Mouse (Mus musculus): ENCODE results near the gene Ddx54.

DNA sequence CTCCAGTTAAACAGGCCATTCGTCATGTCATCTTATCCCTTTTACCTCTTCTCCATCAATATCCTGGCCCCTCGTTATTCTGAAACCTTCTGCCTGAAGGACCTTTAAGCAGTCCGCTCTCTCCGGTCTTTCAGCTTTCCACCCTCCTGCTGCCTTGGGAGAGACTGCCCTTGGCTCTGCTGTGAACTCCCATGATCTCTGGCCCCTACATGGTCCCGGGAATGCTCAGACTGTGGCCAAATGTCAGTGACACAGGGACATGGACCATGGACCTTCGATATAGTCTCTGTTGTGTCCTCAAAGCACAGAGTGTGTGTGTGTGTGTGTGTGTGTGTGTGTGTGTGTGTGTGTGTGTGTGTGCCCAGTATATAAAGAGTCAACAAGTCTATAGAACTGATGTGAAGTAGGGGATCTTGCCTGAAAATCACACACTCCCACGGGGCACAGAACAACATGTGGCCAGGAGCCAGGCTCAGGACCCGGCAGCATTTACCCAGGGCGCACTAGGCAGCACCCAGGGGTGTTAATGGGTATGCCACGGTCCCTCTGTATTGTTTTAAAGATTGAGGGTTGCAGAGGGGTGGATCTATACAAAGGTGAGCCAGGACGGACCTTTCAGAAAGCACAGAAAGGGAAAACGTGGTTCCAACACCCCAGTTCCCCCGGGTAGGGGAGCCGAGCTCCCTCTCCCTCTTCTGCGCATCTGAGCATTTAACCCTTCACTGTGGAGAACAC is 47.2 kb upstream of the Ddx54 start:
- no peak for TF ChIP-seq CTCF (IDR thresholded peaks at IDR 0.05; ENCODE audit: extremely low read depth, insufficient read depth, insufficient read length, insufficient replicate concordance)
- TF ChIP-seq POLR2A (IDR thresholded peaks at IDR 0.05; ENCODE audit: low read depth, low read length): no peak
